Mouse (Mus musculus) limb, embryonic 14.5 days (tissue): Measurements from ENCODE around the gene Vps72. TPM values are rescaled to one million over a fixed set of nuclear protein-coding genes. Genes with fewer than 3 reads are reported as not detected.
"Not testable (repeated sequence)": the region's sequence is repeated elsewhere in the genome, so short reads cannot be mapped to it uniquely, and the experiment has no call there.

Source experiments
- ATAC-seq: fragments of 200-750 bp; cut with Nextera tagmentation; 2 replicates; pipeline ENCODE4 v1.8.0; 2017; ENCODE audit warnings: low read depth, moderate number of reproducible peaks, moderate TSS enrichment; ENCODE audit not compliant: low FRiP score
- DNase-seq: peaks from one replicate; pipeline ENCODE4 v3.0.0-alpha.2; 2015; ENCODE audit warnings: low spot score
- H3K27ac ChIP-seq: fragments of 300-500 bp; sonication (generic); replicated peaks from 2 replicates; pipeline ENCODE4 v1.5.1; 2014; ENCODE audit warnings: low read depth, mild to moderate bottlenecking, low read length, moderate library complexity, mixed read lengths
- H3K27me3 ChIP-seq: fragments of 300-500 bp; sonication (generic); 2 replicates; pipeline ENCODE4 v1.6.1; 2014; ENCODE audit warnings: low read length, mixed read lengths; ENCODE audit not compliant: control insufficient read depth, insufficient read depth
- H3K36me3 ChIP-seq: fragments of 300-500 bp; sonication (generic); 2 replicates; pipeline ENCODE4 v1.6.1; 2014; ENCODE audit warnings: mild to moderate bottlenecking, low read length, moderate library complexity, mixed read lengths; ENCODE audit not compliant: control insufficient read depth, insufficient read depth
- H3K4me1 ChIP-seq: fragments of 300-500 bp; sonication (generic); 2 replicates; pipeline ENCODE4 v1.6.1; 2014; ENCODE audit warnings: antibody characterized with exemption, low read length, mixed read lengths; ENCODE audit not compliant: control insufficient read depth, insufficient read depth
- H3K4me2 ChIP-seq: fragments of 300-500 bp; sonication (generic); replicated peaks from 2 replicates; pipeline ENCODE4 v1.6.1; 2014; ENCODE audit warnings: low read depth, mild to moderate bottlenecking, low read length, moderate library complexity; ENCODE audit not compliant: severe bottlenecking
- H3K4me3 ChIP-seq: fragments of 300-500 bp; sonication (generic); replicated peaks from 2 replicates; pipeline ENCODE4 v1.5.1; 2014; ENCODE audit warnings: low read length
- H3K9ac ChIP-seq: fragments of 300-500 bp; sonication (generic); 2 replicates; pipeline ENCODE4 v1.6.1; 2014; ENCODE audit warnings: mild to moderate bottlenecking, low read depth, low read length, moderate library complexity; ENCODE audit not compliant: severe bottlenecking
- H3K9me3 ChIP-seq: fragments of 300-500 bp; sonication (generic); 2 replicates; pipeline ENCODE4 v1.6.1; 2016; ENCODE audit warnings: low read length; ENCODE audit not compliant: control insufficient read depth
- POLR2A ChIP-seq: fragments of 200-500 bp; IDR thresholded peaks from 2 replicates; pipeline ENCODE4 v1.8.0; 2012; ENCODE audit warnings: inconsistent platforms, mild to moderate bottlenecking, moderate library complexity, borderline replicate concordance; ENCODE audit not compliant: insufficient read depth, insufficient read length; ENCODE audit errors: extremely low read depth
- WGBS: fragments of 180-500 bp; shearing (Covaris S2); extraction: QIAGEN DNeasy Blood & Tissue Kit; methylation state at CpG from one replicate; pipeline ENCODE4 v1.1.7; 2014; 5-methylcytosine and 5-hydroxymethylcytosine counted together
- polyA plus RNA-seq, 2 experiments: library from polyadenylated mRNA; depleted of rRNA in 1 of 2; stranded (reverse) in 1 of 2; unstranded in 1 of 2; fragments of >200 nt; fragmentation: Nextera tagmentation in 1 of 2; extraction: Ambion mirVana in 1 of 2; gene quantifications; 2 replicates each; pipeline versions ENCODE4 v1.2.1 to v1.2.3; 2012 to 2014

Vps72 gene
- polyA plus RNA-seq, 2 experiments: 130 to 141 TPM

- no peaks in the 10 kb centered on the region for H3K9me3 ChIP-seq
- ATAC-seq: peak; percentile 95
- peak within 1 kb of the TSS; percentile 83 for H3K9ac ChIP-seq
- TF ChIP-seq POLR2A: peak; percentile 66; the same call in 1 of the 2 replicates
- no peaks in the 10 kb centered on the region for H3K27me3 ChIP-seq
- H3K4me1 ChIP-seq: peaks cover 11% of the 10 kb centered on the region
- peak within 1 kb of the TSS; percentile 73 for H3K4me3 ChIP-seq
- H3K27ac ChIP-seq: peak within 1 kb of the TSS; percentile 75
- peaks cover 5% of the 10 kb centered on the region; the same call in 1 of the 2 replicates for H3K36me3 ChIP-seq
- H3K4me2 ChIP-seq: peak within 1 kb of the TSS; percentile 66
- WGBS: under 1% methylated on average over 49 of the region's 51 CpGs
- peak; percentile 100 for DNase-seq
These were observed 4.3 kb upstream of the Vps72 start, which contains the start of gene Pip5k1a for GRCm38 (mm10) chr3:95106338-95107117. Pip5k1a (minus strand) TSS chr3:95106930.

DNA sequence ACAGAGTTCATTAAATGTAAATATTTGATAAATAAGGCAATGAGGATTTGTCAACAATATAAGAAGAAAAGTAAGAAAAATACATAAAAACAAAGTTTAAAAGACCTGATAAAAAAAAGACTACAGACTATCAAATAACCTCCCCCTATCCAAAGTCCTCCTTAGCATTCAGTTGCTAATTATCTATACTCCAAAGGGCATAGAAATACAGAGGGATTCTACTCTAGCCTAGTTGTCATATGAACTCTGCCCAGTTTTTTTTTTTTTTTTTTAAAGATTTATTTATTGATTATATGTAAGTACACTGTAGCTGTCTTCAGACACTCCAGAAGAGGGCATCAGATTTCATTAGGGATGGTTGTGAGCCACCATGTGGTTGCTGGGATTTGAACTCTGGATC lies 3.5 kb upstream of the Vps72 start:
- H3K27ac ChIP-seq, H3K27me3 ChIP-seq, ATAC-seq: not testable (repeated sequence)

GRCm38 (mm10) chr3:95107898-95108297 lies 2.9 kb upstream of the Vps72 start:
- no peak for TF ChIP-seq POLR2A

More for the DNA sequence above, 3.5 kb upstream of the Vps72 start:
- H3K9me3 ChIP-seq, H3K36me3 ChIP-seq, DNase-seq: not testable (repeated sequence)
- Histone ChIP-seq H3K4me2 (peak overlapping the region; percentile 66), H3K4me3 (peak overlapping the region; percentile 73), H3K9ac (peak overlapping the region; percentile 43; the same call in 1 of the 2 replicates), H3K4me1 (peaks cover 15% of the 10 kb centered on the region)

GRCm38 (mm10) chr3:95112760-95113159 lies 1.9 kb downstream of the Vps72 start:
- no peaks in the 10 kb centered on the region for H3K9me3 ChIP-seq
- no peak overlapping the region for H3K27ac ChIP-seq
- peaks cover 9% of the 10 kb centered on the region; the same call in 1 of the 2 replicates for H3K4me1 ChIP-seq
- H3K36me3 ChIP-seq: peaks cover 35% of the 10 kb centered on the region
- DNase-seq (no peak), ATAC-seq (no peak)
- H3K4me2 ChIP-seq: no peak overlapping the region
- H3K27me3 ChIP-seq: no peaks in the 10 kb centered on the region
- TF ChIP-seq POLR2A: no peak
- 89% methylated on average over 1 of the region's 1 CpGs for WGBS
- H3K9ac ChIP-seq: no peak overlapping the region
- H3K4me3 ChIP-seq: no peak overlapping the region

More at GRCm38 (mm10) chr3:95107898-95108297, 2.9 kb upstream of the Vps72 start:
- H3K9me3 ChIP-seq: no peaks in the 10 kb centered on the region
- no peaks in the 10 kb centered on the region for H3K27me3 ChIP-seq
- H3K4me2 ChIP-seq: no peak overlapping the region
- DNase-seq: no peak
- no peak overlapping the region for H3K4me3 ChIP-seq
- ATAC-seq: no peak
- no peak overlapping the region for H3K9ac ChIP-seq
- H3K36me3 ChIP-seq: no peaks in the 10 kb centered on the region
- peaks cover 18% of the 10 kb centered on the region for H3K4me1 ChIP-seq
- WGBS: 77% methylated on average over 2 of the region's 2 CpGs
- no peak overlapping the region for H3K27ac ChIP-seq

GRCm38 (mm10) chr3:95117751-95118150 lies 6.9 kb downstream of the Vps72 start:
- no peak overlapping the region for H3K4me2 ChIP-seq
- ATAC-seq (no peak), DNase-seq (no peak)
- no peak for TF ChIP-seq POLR2A
- no peaks in the 10 kb centered on the region for H3K4me1 ChIP-seq
- WGBS: 76% methylated on average over 2 of the region's 2 CpGs
- H3K36me3 ChIP-seq: peaks cover 82% of the 10 kb centered on the region
- H3K27me3 ChIP-seq: no peaks in the 10 kb centered on the region
- H3K27ac ChIP-seq: no peak overlapping the region
- H3K9me3 ChIP-seq: no peaks in the 10 kb centered on the region
- no peak overlapping the region for H3K4me3 ChIP-seq
- no peak overlapping the region for H3K9ac ChIP-seq
